Mouse (Mus musculus) heart, postnatal 25 days (tissue): Measurements from ENCODE around the gene Abhd14b. TPM values are rescaled to one million over a fixed set of nuclear protein-coding genes. Genes with fewer than 3 reads are reported as not detected.

Experiments
- DNase-seq: peaks from one replicate; pipeline ENCODE4 v3.0.0; 2022; ENCODE audit warnings: low spot score
- intact Hi-C: fragments of 180-260 bp; cut with DNase I; formaldehyde crosslinking; loops from one replicate; pipeline ENCODE4 v1.15.1; 2025
- total RNA-seq, 2 experiments: library from RNA; stranded (reverse); gene quantifications; 2 replicates each; pipeline ENCODE4 v1.2.3; 2021

Abhd14b gene
- total RNA-seq, 2 experiments from 2014 or later = 6.3 to 6.7 TPM

- intact Hi-C loops = no loop called here
- DNase-seq = no peak
Measured at GRCm38 (mm10) chr9:106501846-106502245, 54.6 kb downstream of the Abhd14b start.

Other genes with a start within 250 kb of the Abhd14b start
- 10 to 100 TPM; 10.0 to 12.2 TPM for gene Ppm1m, start 247.7 kb upstream of the Abhd14b start, total RNA-seq
- 100 to 1,000 TPM; 160 to 189 TPM for gene Twf2, start 244.4 kb upstream of the Abhd14b start, total RNA-seq
- under 1 TPM; 0.52 to 0.64 TPM for gene Tlr9, start 224.9 kb upstream of the Abhd14b start, total RNA-seq
- gene Alas1, start 198.8 kb upstream of the Abhd14b start, total RNA-seq = 100 to 1,000 TPM; 571 to 593 TPM
- gene Poc1a, start 166.4 kb upstream of the Abhd14b start, total RNA-seq = 1 to 10 TPM; 3.3 to 3.4 TPM
- 10 to 100 TPM; 43.6 to 67.0 TPM for gene Dusp7, start 78.8 kb upstream of the Abhd14b start, total RNA-seq
- gene Rpl29, start 18.0 kb upstream of the Abhd14b start, total RNA-seq = 100 to 1,000 TPM; 296 to 309 TPM
- 10 to 100 TPM; 22.4 to 28.6 TPM for gene Acy1, start 9.1 kb upstream of the Abhd14b start, total RNA-seq
- gene Abhd14a, start 219 bp downstream of the Abhd14b start, total RNA-seq = 10 to 100 TPM; 20.2 to 21.3 TPM
- 10 to 100 TPM; 70.7 to 81.8 TPM for gene Pcbp4, start 5.8 kb downstream of the Abhd14b start, total RNA-seq
- gene Gpr62, start 18.5 kb downstream of the Abhd14b start, total RNA-seq = not detected
- gene Rrp9, start 28.5 kb downstream of the Abhd14b start, total RNA-seq = 10 to 100 TPM; 19.7 to 23.5 TPM
- gene Parp3, start 29.5 kb downstream of the Abhd14b start, total RNA-seq = 10 to 100 TPM; 30.1 to 33.5 TPM
- not detected for gene Iqcf1, start 52.5 kb downstream of the Abhd14b start, total RNA-seq
- not detected for gene Iqcf5, start 67.1 kb downstream of the Abhd14b start, total RNA-seq
- not detected for gene Iqcf3, start 114.2 kb downstream of the Abhd14b start, total RNA-seq
- not detected for gene Iqcf4, start 123.5 kb downstream of the Abhd14b start, total RNA-seq
- not detected for gene Iqcf6, start 179.1 kb downstream of the Abhd14b start, total RNA-seq
- gene Grm2, start 208.6 kb downstream of the Abhd14b start, total RNA-seq = not detected
- 10 to 100 TPM; 41.7 to 44.0 TPM for gene Tex264, start 238.5 kb downstream of the Abhd14b start, total RNA-seq